Mouse (Mus musculus) G1E-ER4 (cell line): ENCODE data around the gene Rbfox1. TPM values are rescaled to one million over a fixed set of nuclear protein-coding genes. Genes with fewer than 3 reads are reported as not detected.

Source experiments
- GATA1 ChIP-seq: IDR thresholded peaks from one replicate; pipeline ENCODE4 v1.8.0; 2012; ENCODE audit warnings: low read length, inconsistent platforms
- polyA plus RNA-seq: library from polyadenylated mRNA; stranded (reverse); fragments of >175 nt; gene quantifications from 2 replicates; pipeline ENCODE4 v1.2.3, GENCODE M21; 2012

Rbfox1 gene
- polyA plus RNA-seq, 1 experiment: not detected

DNA sequence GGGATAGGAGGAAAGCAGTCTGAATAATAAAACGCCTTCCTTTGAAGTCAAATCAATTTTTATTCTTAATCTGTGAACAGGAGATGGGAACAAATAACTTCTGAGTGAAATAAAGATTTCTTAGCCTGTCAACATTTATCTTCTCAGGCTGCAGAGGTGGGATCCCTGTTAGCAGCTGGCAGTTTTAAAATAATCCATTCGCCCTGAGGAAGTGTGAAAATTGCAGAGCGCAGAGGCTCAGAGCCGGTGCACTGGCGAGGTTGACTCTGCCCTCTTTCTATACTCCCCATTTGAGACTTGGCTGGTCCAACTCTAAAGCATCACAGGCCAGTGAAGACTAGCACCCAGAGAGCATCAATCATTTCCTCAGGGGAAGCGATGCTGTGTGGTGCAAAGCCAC, 342.3 kb downstream of the Rbfox1 start:
- no peak for TF ChIP-seq GATA1

- TF ChIP-seq GATA1: no peak
Measured at GRCm38 (mm10) chr16:6232966-6233365, 347.8 kb downstream of the Rbfox1 start.

- TF ChIP-seq GATA1: no peak
Measured at GRCm38 (mm10) chr16:6241393-6241792, 356.2 kb downstream of the Rbfox1 start.

GRCm38 (mm10) chr16:6242468-6242867, 357.3 kb downstream of the Rbfox1 start:
- no peak for TF ChIP-seq GATA1

DNA sequence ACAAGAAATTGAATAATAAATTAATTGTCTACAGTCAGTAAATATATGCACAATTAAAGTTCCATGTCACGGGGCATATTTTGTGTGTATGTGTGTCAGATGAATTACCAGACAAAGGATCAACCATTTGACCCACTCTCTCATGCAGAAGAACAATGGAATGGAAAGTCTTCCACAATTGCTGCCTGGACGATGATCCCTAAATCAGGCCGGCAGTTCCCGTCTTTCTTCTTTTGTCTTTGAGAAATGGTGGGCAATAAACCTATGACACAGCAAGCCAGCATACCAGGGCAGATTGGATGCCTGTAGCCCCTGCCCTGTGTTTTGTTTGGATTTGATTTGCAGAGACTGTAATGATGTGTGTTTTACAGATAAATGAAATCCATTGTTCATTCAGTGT, 362.4 kb downstream of the Rbfox1 start:
- no peak for TF ChIP-seq GATA1

- no peak for TF ChIP-seq GATA1
Measured at GRCm38 (mm10) chr16:6264557-6264956, 379.4 kb downstream of the Rbfox1 start.

DNA sequence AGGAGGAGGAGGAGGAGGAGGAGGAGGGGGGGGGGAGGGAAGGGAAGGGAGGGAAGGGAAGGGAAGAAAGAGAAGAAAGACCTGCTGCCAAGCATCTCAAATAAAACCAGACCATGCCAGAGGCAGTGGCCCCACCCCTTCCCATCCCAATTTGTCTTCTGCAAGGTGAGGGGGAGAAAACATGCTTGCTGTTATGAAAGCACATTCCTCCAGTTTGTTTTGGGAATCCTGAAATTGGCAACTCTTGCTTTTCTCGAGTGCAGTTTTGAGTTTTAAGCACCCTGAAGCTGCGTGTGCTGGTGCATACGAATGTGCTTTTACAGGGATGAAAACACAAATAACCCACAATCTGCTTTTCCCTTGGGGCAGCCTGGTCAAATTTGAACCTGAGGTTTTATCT, 380.5 kb downstream of the Rbfox1 start:
- TF ChIP-seq GATA1: no peak

DNA sequence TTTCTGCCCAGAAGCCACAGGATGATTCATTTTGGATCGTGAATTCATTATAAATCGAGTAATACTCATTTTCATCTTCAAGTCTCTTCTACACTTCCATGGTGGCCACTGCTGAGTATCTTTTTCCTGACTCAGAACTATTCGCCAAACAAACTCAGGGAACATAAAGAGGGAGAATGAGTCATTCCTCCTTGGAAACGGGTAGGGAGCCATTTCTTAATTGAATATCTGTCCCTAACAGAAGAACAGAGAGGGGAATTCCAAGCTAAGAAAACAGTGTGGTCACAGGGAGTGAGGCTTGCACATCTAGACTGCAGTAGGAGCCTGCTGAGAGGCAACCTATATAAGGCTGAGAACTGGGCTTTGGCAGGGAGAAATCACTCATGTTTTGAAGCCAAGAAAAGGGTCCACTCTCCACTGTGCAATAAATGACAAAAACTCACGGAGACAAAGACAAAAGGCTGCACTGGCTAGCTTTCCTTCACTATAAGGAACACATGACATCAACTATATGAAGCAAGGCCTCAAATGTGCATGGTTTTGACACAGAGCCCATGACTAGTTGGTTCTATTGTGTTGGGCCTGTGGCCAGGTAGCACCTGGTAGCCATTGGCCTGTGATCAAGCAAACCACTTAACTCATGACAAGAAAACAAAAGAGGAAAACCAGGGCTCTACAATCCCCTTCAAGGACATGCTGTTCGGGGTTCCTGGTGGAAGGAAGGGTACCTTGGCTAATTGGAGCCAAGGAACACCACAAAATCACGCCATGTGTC, 386.6 kb downstream of the Rbfox1 start:
- TF ChIP-seq GATA1: no peak

DNA sequence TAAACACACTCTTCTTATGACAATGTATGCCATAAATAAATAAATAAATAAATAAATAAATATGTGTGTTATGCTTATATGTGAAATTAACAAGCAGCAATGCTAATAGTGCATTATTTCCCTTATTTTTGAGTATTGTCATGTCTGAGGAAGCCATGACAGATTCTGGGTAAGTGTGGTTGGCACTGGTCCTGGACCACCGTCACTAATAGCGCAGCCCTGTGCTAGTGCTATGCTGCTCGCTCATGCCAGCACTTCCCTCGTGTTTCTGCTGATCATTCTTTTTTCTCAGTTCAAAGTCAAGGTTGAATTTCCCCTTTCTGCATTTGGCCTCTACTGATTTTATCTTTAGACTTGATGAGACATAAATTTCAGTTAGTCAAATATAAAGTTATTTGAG, 398.3 kb downstream of the Rbfox1 start:
- TF ChIP-seq GATA1: no peak

GRCm38 (mm10) chr16:6284317-6284716, 399.2 kb downstream of the Rbfox1 start:
- no peak for TF ChIP-seq GATA1

- no peak for TF ChIP-seq GATA1
Measured at GRCm38 (mm10) chr16:6287699-6288098, 402.5 kb downstream of the Rbfox1 start.

GRCm38 (mm10) chr16:6300112-6300511, 415.0 kb downstream of the Rbfox1 start:
- TF ChIP-seq GATA1: no peak

- no peak for TF ChIP-seq GATA1
Measured at GRCm38 (mm10) chr16:6303082-6303481, 417.9 kb downstream of the Rbfox1 start.

DNA sequence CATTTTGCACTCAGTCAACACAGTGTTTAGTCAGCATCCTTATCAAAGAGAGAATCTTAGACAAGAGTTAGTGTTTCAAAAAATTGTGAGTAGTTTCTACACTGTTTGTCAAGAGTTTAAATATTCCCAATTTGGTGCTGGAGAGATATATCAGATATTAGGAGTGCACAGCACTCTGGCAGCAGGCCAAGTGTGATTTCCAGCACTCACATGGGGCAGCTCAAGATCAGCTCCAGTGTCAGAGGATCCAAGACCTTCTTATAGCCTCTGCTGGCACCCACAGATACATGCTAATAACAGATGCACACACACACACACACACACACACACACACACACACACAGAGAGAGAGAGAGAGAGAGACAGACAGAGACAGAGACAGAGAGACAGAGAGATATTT, 424.8 kb downstream of the Rbfox1 start:
- no peak for TF ChIP-seq GATA1

DNA sequence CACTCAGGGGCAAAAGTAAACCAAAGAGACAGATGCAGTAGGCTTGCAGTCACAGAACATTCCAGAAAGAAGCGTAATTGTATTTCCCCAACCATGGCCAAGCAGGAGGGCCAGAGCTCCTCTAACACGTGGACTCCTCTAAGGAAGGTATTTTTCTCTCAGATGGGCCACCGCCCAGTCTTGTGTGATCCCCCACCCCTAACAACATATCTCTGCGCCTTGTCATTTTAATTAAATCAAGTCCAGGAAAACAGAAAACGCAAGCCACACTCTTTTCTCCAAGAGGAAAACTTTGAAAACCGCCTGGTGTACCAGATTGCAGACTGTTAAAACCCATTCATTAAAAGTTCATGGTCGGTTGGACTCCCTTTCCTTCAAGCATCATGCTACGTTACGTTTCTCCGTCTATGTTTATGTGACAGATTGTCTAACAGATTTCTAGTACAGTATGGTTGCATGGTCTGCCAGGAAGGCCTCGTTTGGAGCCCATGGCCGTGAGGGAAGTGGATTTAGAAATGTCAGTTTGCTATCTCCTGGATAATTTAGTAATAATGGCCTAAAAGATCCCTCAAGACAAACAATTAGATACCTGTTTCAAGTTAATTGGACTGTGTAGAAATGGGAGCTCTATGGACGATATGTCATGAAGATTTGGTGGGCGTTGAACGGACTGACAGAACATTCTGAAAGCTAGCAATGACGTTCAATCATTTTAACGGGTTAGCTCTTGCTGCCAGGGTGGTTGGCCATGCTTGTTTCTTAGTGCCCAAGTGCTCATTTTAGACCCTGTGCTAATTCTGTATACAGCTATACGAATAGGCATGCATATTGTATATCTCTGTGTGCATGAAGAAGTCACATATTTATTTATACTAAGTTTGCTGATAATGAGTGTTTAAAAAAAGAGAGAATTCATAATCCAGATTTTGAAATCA, 425.9 kb downstream of the Rbfox1 start:
- no peak for TF ChIP-seq GATA1

DNA sequence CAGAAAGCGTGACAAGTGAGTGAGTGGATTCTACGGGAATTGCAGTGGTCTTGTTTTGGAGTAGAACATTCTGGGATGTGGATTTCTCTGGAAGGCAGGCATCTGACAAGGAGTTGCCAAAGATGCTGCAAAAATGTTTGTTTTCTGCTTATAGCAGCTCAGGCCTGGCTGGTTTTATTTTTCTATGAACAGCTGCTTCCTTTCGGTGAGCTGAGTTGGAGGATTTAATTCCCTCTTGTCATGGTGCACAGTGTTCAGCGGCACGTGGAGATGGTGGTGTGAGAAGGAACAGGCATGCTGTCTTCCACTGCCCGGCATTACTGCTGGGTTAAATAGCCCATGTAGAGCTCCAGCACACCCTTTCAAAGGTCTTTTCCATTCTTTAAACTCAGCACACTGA, 428.5 kb downstream of the Rbfox1 start:
- no peak for TF ChIP-seq GATA1
